Mouse (Mus musculus): Measurements from ENCODE around the gene Apold1. TPM values are rescaled to one million over a fixed set of nuclear protein-coding genes. Genes with fewer than 3 reads are reported as not detected.

Gene Apold1
- polyA plus RNA-seq, 1 experiment from 2014 or later, result 3.1 TPM

DNA sequence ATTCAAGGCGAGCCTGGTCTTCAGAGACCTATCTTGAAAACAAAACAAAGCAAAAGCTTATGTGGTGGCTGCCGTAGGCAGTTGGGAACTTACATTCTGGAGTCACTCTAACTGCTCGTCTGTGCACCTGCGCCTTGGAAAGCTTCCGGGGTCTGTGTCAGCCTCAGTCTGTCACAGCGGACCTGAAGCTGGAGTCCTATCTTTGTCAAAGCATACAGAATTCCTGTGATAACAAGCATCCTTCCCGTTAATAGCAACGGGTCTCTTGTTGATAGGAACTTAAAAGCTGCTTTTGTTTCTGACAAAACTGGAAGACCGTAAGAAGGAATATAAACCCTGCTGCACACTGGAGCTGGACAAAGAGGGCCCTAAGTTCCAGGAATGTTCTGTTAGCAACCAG lies 6.9 kb downstream of the Apold1 start:
- peaks cover 13% of the 10 kb centered on the region for H3K4me1 ChIP-seq
- no peak overlapping the region for H3K27ac ChIP-seq
- H3K36me3 ChIP-seq, result no peaks in the 10 kb centered on the region
- peaks cover 10% of the 10 kb centered on the region for H3K27me3 ChIP-seq (ENCODE audit: low read depth, poor library complexity, severe bottlenecking)
- 87% methylated on average over 9 of the region's 9 CpGs for WGBS
- H3K4me3 ChIP-seq, result no peak overlapping the region
- no peak for DNase-seq (ENCODE audit: low spot score)
- H3K9me3 ChIP-seq (replicated peaks), result no peaks in the 10 kb centered on the region

GRCm38 (mm10) chr6:134990674-134991073 lies 9.2 kb downstream of the Apold1 start:
- DNase-seq (ENCODE audit: low spot score), result no peak
- Histone ChIP-seq H3K27me3 (ENCODE audit: low read depth, poor library complexity, severe bottlenecking) (no peaks in the 10 kb centered on the region), H3K4me3 (no peak overlapping the region), H3K36me3 (no peaks in the 10 kb centered on the region), H3K9me3 (replicated peaks) (no peaks in the 10 kb centered on the region), H3K27ac (no peak overlapping the region), H3K4me1 (peaks cover 11% of the 10 kb centered on the region)
- WGBS, result 90% methylated on average over 6 of the region's 6 CpGs

DNA sequence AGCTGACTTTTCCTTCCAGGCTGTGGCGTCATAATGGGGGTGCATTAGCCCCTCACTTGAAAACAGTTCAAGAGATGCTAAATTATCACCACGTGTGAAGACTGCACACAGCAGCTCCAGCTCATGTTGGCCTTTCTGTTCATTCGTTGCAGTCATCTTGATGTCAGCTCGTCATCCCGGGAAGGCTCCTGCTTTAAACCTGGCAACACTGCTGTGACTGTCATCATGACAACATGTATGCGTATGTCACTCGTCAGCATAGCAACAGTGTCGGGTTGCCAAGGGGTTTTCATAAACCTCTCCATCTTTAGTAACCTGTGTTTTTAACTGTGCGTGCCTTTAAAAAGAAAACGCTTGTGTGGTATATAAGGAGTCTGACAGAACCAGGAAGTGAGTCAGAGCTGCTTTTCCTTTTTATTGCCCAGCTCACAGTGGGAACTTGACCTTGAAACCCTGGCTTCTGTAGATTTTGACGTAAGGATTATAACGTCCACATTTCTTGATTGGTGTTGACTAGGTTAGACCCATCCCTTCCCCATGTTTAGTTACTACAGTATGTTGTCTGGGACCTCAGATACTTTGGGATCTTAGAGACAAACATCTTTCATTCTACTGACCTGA lies 12.6 kb downstream of the Apold1 start:
- H3K27me3 ChIP-seq (ENCODE audit: low read depth, poor library complexity, severe bottlenecking), result no peaks in the 10 kb centered on the region
- no peaks in the 10 kb centered on the region for H3K36me3 ChIP-seq
- H3K9me3 ChIP-seq (replicated peaks), result no peaks in the 10 kb centered on the region
- 73% methylated on average over 12 of the region's 12 CpGs for WGBS
- no peak overlapping the region for H3K4me3 ChIP-seq
- H3K27ac ChIP-seq, result no peak overlapping the region
- no peak for DNase-seq (ENCODE audit: low spot score)
- H3K4me1 ChIP-seq, result peaks cover 13% of the 10 kb centered on the region

DNA sequence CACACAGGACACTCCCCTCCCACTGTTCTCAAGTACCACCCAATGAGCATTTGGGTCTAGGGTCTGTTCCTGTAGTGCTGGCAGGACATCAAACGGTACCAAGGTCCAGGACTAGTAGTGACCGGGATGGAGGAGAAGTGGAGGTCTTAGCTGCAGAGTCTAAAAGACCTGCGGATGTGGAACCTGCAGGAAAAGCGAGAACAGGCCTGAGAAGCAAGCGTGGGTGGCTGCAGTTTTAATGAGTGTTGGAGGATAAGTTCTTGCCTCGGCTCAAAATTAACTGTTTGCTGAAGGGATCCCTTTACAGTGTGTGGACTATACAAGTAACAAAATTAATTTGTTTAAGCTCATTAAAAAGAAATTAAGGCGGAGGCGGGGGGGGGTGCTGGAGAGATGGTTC lies 13.5 kb downstream of the Apold1 start:
- Histone ChIP-seq H3K36me3 (no peaks in the 10 kb centered on the region), H3K4me1 (peaks cover 13% of the 10 kb centered on the region), H3K9me3 (replicated peaks) (no peaks in the 10 kb centered on the region), H3K27me3 (ENCODE audit: low read depth, poor library complexity, severe bottlenecking) (no peaks in the 10 kb centered on the region), H3K27ac (no peak overlapping the region), H3K4me3 (no peak overlapping the region)
- WGBS, result 82% methylated on average over 8 of the region's 8 CpGs
- no peak for DNase-seq (ENCODE audit: low spot score)

GRCm38 (mm10) chr6:134996918-134997317 lies 15.4 kb downstream of the Apold1 start:
- 84% methylated on average over 2 of the region's 2 CpGs for WGBS
- H3K9me3 ChIP-seq (replicated peaks), result no peaks in the 10 kb centered on the region

DNA sequence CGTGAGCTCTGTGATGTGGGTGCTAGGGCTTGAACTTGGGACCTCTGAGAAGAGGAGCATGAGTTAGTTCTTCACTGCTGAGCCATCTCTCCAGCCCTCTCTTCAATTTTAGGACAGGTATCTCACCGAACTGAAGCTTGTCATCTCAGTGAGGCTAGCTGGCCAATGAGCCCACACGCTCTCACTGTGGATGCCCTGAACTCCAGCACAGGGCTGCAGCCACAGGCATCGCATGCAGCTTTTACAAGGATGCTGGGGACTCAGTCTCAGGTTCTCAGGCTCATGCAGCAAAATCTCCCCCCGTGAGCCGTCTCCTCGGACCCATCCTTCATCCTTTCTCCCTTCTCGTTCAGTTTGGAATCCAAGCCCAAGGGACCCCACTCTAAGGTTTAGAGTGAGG lies 16.6 kb downstream of the Apold1 start:
- Histone ChIP-seq H3K4me3 (no peak overlapping the region), H3K27ac (no peak overlapping the region), H3K27me3 (ENCODE audit: low read depth, poor library complexity, severe bottlenecking) (no peaks in the 10 kb centered on the region), H3K9me3 (replicated peaks) (no peaks in the 10 kb centered on the region), H3K4me1 (peaks cover 13% of the 10 kb centered on the region), H3K36me3 (no peaks in the 10 kb centered on the region)
- no peak for DNase-seq (ENCODE audit: low spot score)
- 83% methylated on average over 8 of the region's 8 CpGs for WGBS

More at GRCm38 (mm10) chr6:134996918-134997317, 15.4 kb downstream of the Apold1 start:
- Histone ChIP-seq H3K4me1 (peaks cover 13% of the 10 kb centered on the region), H3K27ac (no peak overlapping the region), H3K27me3 (ENCODE audit: low read depth, poor library complexity, severe bottlenecking) (no peaks in the 10 kb centered on the region), H3K4me3 (no peak overlapping the region), H3K36me3 (no peaks in the 10 kb centered on the region)
- no peak for DNase-seq (ENCODE audit: low spot score)

DNA sequence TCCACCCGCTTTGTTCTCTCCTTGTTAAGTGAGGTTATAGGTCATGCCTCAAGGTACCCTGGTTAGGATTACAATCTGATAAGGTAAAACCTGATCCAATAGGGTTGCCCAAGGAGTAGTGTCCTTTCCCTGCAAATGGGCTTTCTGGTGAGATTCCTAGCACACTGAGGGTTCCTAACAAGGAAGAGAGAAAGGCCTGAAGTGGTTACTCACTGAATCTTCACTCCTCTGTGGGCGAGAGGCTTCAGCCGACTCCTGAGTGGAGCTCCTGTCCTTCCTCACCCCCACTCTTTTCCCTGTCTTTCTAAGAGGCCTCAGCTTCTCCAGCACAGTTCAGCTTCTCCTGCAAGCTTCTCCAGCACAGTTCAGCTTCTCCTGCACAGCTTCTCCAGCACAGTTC lies 17.3 kb downstream of the Apold1 start:
- Histone ChIP-seq H3K9me3 (replicated peaks) (no peaks in the 10 kb centered on the region), H3K36me3 (no peaks in the 10 kb centered on the region), H3K4me3 (no peak overlapping the region), H3K27ac (no peak overlapping the region), H3K4me1 (peaks cover 11% of the 10 kb centered on the region), H3K27me3 (ENCODE audit: low read depth, poor library complexity, severe bottlenecking) (no peaks in the 10 kb centered on the region)
- no peak for DNase-seq (ENCODE audit: low spot score)
- 59% methylated on average over 3 of the region's 3 CpGs for WGBS

DNA sequence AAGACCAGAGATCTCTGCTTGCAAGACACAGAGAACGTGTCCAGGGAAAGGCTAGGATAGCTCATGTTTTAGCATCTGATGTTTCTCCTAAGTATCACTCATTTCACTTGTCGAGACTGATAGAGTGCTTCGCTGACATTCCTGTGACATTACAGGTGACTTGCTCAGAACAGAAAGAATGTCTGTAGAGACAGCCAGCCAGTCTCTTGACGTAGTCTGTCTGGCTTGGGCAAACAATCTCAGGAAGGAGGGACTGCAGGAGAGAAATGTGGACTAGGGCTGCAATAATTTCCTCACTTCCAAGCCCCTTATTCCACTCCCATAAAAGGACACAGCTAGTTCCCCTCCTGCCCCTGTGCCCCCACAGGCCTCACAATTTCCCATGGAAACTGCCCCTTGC lies 18.8 kb downstream of the Apold1 start:
- Histone ChIP-seq H3K9me3 (replicated peaks) (no peaks in the 10 kb centered on the region), H3K27me3 (ENCODE audit: low read depth, poor library complexity, severe bottlenecking) (no peaks in the 10 kb centered on the region), H3K4me3 (no peak overlapping the region), H3K27ac (no peak overlapping the region), H3K4me1 (0 out of 2 replicates have a peak, but pooled peaks cover 3% of the 10 kb centered on the region), H3K36me3 (no peaks in the 10 kb centered on the region)
- WGBS, result 70% methylated on average over 4 of the region's 4 CpGs
- no peak for DNase-seq (ENCODE audit: low spot score)

DNA sequence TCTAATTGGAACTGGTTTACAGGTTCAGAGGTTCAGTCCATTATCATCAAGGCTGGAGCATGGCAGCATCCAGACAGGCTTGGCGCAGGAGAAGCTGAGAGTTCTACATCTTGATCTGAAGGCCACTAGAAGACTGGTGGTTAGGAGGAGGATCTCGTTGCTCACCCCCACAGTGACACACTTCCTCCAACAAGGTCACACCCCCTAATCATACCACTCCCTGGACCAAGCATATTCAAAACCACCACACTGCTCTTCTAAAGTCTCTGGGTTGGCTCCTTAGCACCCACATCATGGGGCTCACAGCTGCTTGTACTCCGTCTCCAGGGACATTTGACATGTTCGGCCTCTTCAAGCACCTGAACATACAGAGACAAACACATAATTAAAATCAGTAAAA lies 20.5 kb downstream of the Apold1 start:
- DNase-seq (ENCODE audit: low spot score), result no peak
- 90% methylated on average over 4 of the region's 4 CpGs for WGBS
- Histone ChIP-seq H3K4me3 (no peak overlapping the region), H3K36me3 (no peaks in the 10 kb centered on the region), H3K9me3 (replicated peaks) (no peaks in the 10 kb centered on the region), H3K27me3 (ENCODE audit: low read depth, poor library complexity, severe bottlenecking) (no peaks in the 10 kb centered on the region), H3K4me1 (0 out of 2 replicates have a peak, but pooled peaks cover 3% of the 10 kb centered on the region), H3K27ac (no peak overlapping the region)

DNA sequence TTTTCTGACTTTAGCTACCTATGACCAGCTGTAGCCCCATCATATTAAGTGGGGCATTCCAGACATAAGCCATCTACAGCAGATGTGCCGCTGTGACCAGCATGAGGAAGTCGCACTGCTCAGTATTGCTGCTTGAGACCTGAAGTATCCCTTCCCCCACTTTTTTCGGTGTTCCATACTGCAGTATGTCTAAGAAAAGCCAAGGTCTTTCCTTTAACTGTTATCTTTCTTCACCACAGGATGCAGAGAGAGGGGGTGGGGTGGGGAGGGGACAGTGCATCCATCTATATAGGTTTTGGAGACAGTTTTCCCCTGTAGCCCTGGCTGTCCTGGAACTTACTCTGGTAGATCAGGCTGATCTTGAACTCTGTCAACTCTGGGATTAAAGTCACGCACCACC lies 24.9 kb downstream of the Apold1 start:
- Histone ChIP-seq H3K27ac (no peak overlapping the region), H3K27me3 (ENCODE audit: low read depth, poor library complexity, severe bottlenecking) (no peaks in the 10 kb centered on the region), H3K9me3 (replicated peaks) (no peaks in the 10 kb centered on the region), H3K4me3 (no peak overlapping the region), H3K36me3 (no peaks in the 10 kb centered on the region), H3K4me1 (no peaks in the 10 kb centered on the region)
- no peak for DNase-seq (ENCODE audit: low spot score)
- 89% methylated on average over 4 of the region's 4 CpGs for WGBS

DNA sequence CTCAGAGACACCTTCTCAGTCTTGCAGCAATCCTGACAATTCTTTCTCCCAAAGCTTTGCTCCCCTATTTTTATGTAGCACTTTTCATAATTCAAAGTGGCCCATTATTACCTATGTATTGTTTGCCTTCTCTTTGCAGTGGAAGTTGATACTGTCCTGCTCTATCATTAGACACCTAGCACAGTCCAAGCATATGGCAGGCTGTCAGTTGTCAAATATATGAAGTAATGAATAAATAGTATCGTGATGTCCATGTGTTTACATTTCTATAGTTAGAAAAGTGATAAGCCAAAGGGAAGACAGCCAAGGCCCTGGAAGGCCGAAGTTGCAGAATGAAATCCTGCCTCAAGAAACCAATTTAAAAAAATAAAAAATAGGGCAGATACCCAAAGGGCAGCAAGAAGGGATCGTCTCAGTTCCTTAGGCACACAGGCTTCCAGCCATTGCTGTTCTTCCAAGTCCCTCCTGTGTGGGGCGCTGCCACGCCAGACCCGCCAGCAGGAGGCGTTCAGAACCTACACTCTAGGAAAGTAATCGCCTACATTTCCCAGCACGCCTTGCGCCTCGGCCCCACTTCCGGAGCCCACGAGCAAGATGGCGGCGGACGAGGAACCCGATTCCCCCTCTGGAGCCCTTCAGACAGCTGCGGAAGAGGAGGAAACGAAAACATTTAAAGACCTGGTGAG lies 29.7 kb downstream of the Apold1 start, which contains the start of gene Ddx47:
Gene Ddx47 (plus strand): TSS at position 565 of the 686 bp plus-strand sequence.
- no peaks in the 10 kb centered on the region for H3K9me3 ChIP-seq (replicated peaks)
- H3K36me3 ChIP-seq, result peaks cover 32% of the 10 kb centered on the region
- peak; percentile 96 for DNase-seq (ENCODE audit: low spot score)
- H3K4me3 ChIP-seq, result peak within 1 kb of the TSS; percentile 78
- peak within 1 kb of the TSS; percentile 85 for H3K27ac ChIP-seq
- H3K27me3 ChIP-seq (ENCODE audit: low read depth, poor library complexity, severe bottlenecking), result no peaks in the 10 kb centered on the region
- 7% methylated on average over 19 of the region's 19 CpGs for WGBS
- H3K4me1 ChIP-seq, result peaks cover 7% of the 10 kb centered on the region

GRCm38 (mm10) chr6:135011734-135012116 lies 30.2 kb downstream of the Apold1 start:
- Histone ChIP-seq H3K9me3 (replicated peaks) (no peaks in the 10 kb centered on the region), H3K4me1 (peaks cover 7% of the 10 kb centered on the region), H3K4me3 (peak overlapping the region; percentile 78), H3K36me3 (peaks cover 37% of the 10 kb centered on the region), H3K27ac (peak overlapping the region; percentile 85), H3K27me3 (ENCODE audit: low read depth, poor library complexity, severe bottlenecking) (no peaks in the 10 kb centered on the region)
- WGBS, result 3% methylated on average over 14 of the region's 14 CpGs
- no peak for DNase-seq (ENCODE audit: low spot score)

- Histone ChIP-seq H3K4me1 (peaks cover 4% of the 10 kb centered on the region), H3K4me3 (no peak overlapping the region), H3K27ac (no peak overlapping the region), H3K9me3 (replicated peaks) (no peaks in the 10 kb centered on the region), H3K36me3 (peaks cover 92% of the 10 kb centered on the region), H3K27me3 (ENCODE audit: low read depth, poor library complexity, severe bottlenecking) (no peaks in the 10 kb centered on the region)
- no peak for DNase-seq (ENCODE audit: low spot score)
- 96% methylated on average over 11 of the region's 11 CpGs for WGBS
These were observed 35.7 kb downstream of the Apold1 start for GRCm38 (mm10) chr6:135017211-135017610.

Data from limb, embryonic 10.5 days (tissue).